Mouse (Mus musculus) liver, embryonic 16.5 days (tissue): ENCODE data around the gene Rxra. TPM values are rescaled to one million over a fixed set of nuclear protein-coding genes. Genes with fewer than 3 reads are reported as not detected.

Source experiments
- ATAC-seq: fragments of 200-750 bp; cut with Nextera tagmentation; 2 replicates; pipeline ENCODE4 v1.8.0; 2017; ENCODE audit warnings: low read depth, mild to moderate bottlenecking, moderate number of reproducible peaks, moderate library complexity
- H3K27ac ChIP-seq: fragments of 300-500 bp; sonication (generic); 2 replicates; pipeline ENCODE4 v1.5.1; 2014; ENCODE audit warnings: mild to moderate bottlenecking, low read length
- H3K27me3 ChIP-seq: fragments of 300-500 bp; sonication (generic); 2 replicates; pipeline ENCODE4 v1.6.1; 2014; ENCODE audit warnings: low read depth, low read length, mixed read lengths; ENCODE audit not compliant: control insufficient read depth, insufficient read depth
- H3K36me3 ChIP-seq: fragments of 300-500 bp; sonication (generic); 2 replicates; pipeline ENCODE4 v1.6.1; 2014; ENCODE audit warnings: mild to moderate bottlenecking; ENCODE audit not compliant: control insufficient read depth, insufficient read depth
- H3K4me1 ChIP-seq: fragments of 300-500 bp; sonication (generic); 2 replicates; pipeline ENCODE4 v1.6.1; 2014; ENCODE audit warnings: low read depth, low read length, mixed read lengths; ENCODE audit not compliant: control insufficient read depth
- H3K4me2 ChIP-seq: fragments of 300-500 bp; sonication (generic); 2 replicates; pipeline ENCODE4 v1.6.1; 2014; ENCODE audit warnings: low read depth, low read length, mixed read lengths
- H3K4me3 ChIP-seq: fragments of 300-500 bp; sonication (generic); 2 replicates; pipeline ENCODE4 v1.5.1; 2014; ENCODE audit warnings: low read depth, mild to moderate bottlenecking, low read length
- H3K9ac ChIP-seq: fragments of 300-500 bp; sonication (generic); 2 replicates; pipeline ENCODE4 v1.6.1; 2014; ENCODE audit warnings: low read depth, low read length
- H3K9me3 ChIP-seq: fragments of 300-500 bp; sonication (generic); replicated peaks from 2 replicates; pipeline ENCODE4 v1.6.1; 2016; ENCODE audit warnings: low read length; ENCODE audit not compliant: control insufficient read depth
- WGBS: fragments of 180-500 bp; shearing (Covaris S2); extraction: QIAGEN DNeasy Blood & Tissue Kit; methylation state at CpG from one replicate; pipeline ENCODE4 v1.1.7; 2014; ENCODE audit not compliant: insufficient replicate concordance; 5-methylcytosine and 5-hydroxymethylcytosine counted together
- polyA plus RNA-seq: library from polyadenylated mRNA; unstranded; fragments of >200 nt; fragmentation: Nextera tagmentation; extraction: Ambion mirVana; gene quantifications from 2 replicates; pipeline ENCODE4 v1.2.1, GENCODE M21; 2015

Rxra gene
- polyA plus RNA-seq, 1 experiment from 2014 or later: 5.5 TPM

- no peak overlapping the region for H3K27ac ChIP-seq
- 35% methylated on average over 2 of the region's 2 CpGs for WGBS
- no peak overlapping the region for H3K4me3 ChIP-seq
- H3K4me1 ChIP-seq: peaks cover 25% of the 10 kb centered on the region
- no peaks in the 10 kb centered on the region for H3K36me3 ChIP-seq
- H3K27me3 ChIP-seq: no peaks in the 10 kb centered on the region
- H3K9me3 ChIP-seq: no peaks in the 10 kb centered on the region
- H3K9ac ChIP-seq: no peak overlapping the region
- no peak overlapping the region for H3K4me2 ChIP-seq
- ATAC-seq: no peak
These were observed 56.8 kb downstream of the Rxra start for GRCm38 (mm10) chr2:27733021-27733420.

- Histone ChIP-seq H3K4me1 (peaks cover 25% of the 10 kb centered on the region), H3K27me3 (no peaks in the 10 kb centered on the region), H3K9me3 (no peaks in the 10 kb centered on the region), H3K4me2 (no peak overlapping the region), H3K27ac (no peak overlapping the region), H3K36me3 (no peaks in the 10 kb centered on the region), H3K4me3 (no peak overlapping the region), H3K9ac (no peak overlapping the region)
- WGBS: 17% methylated on average over 1 of the region's 1 CpGs
- no peak for ATAC-seq
These were observed 58.1 kb downstream of the Rxra start for GRCm38 (mm10) chr2:27734328-27734727.

- Histone ChIP-seq H3K4me3 (no peak overlapping the region), H3K9ac (no peak overlapping the region), H3K4me2 (no peak overlapping the region), H3K36me3 (no peaks in the 10 kb centered on the region), H3K27ac (no peak overlapping the region), H3K27me3 (no peaks in the 10 kb centered on the region), H3K9me3 (no peaks in the 10 kb centered on the region), H3K4me1 (peaks cover 25% of the 10 kb centered on the region)
- ATAC-seq: no peak
- 68% methylated on average over 2 of the region's 2 CpGs for WGBS
These were observed 58.6 kb downstream of the Rxra start for GRCm38 (mm10) chr2:27734800-27735199.

GRCm38 (mm10) chr2:27736802-27737201 lies 60.6 kb downstream of the Rxra start:
- Histone ChIP-seq H3K9ac (no peak overlapping the region), H3K27me3 (no peaks in the 10 kb centered on the region), H3K9me3 (no peaks in the 10 kb centered on the region), H3K4me1 (peaks cover 35% of the 10 kb centered on the region), H3K27ac (no peak overlapping the region), H3K4me2 (no peak overlapping the region), H3K4me3 (no peak overlapping the region), H3K36me3 (no peaks in the 10 kb centered on the region)
- ATAC-seq: no peak
- 64% methylated on average over 5 of the region's 5 CpGs for WGBS

GRCm38 (mm10) chr2:27738396-27738795 lies 62.2 kb downstream of the Rxra start:
- peaks cover 29% of the 10 kb centered on the region for H3K4me1 ChIP-seq
- H3K27me3 ChIP-seq: no peaks in the 10 kb centered on the region
- no peak overlapping the region for H3K4me3 ChIP-seq
- H3K36me3 ChIP-seq: no peaks in the 10 kb centered on the region
- H3K27ac ChIP-seq: no peak overlapping the region
- H3K9me3 ChIP-seq: no peaks in the 10 kb centered on the region
- no peak overlapping the region for H3K9ac ChIP-seq
- ATAC-seq: no peak
- H3K4me2 ChIP-seq: no peak overlapping the region
- 63% methylated on average over 3 of the region's 3 CpGs for WGBS

GRCm38 (mm10) chr2:27740091-27740608 lies 63.9 kb downstream of the Rxra start:
- Histone ChIP-seq H3K27ac (no peak overlapping the region), H3K4me1 (peaks cover 30% of the 10 kb centered on the region), H3K4me3 (no peak overlapping the region), H3K36me3 (no peaks in the 10 kb centered on the region), H3K9me3 (no peaks in the 10 kb centered on the region), H3K4me2 (peak overlapping the region; percentile 31), H3K27me3 (no peaks in the 10 kb centered on the region), H3K9ac (no peak overlapping the region; the same call in 1 of the 2 replicates)
- WGBS: 2% methylated on average over 16 of the region's 16 CpGs
- ATAC-seq: peak; percentile 88

- 61% methylated on average over 1 of the region's 1 CpGs for WGBS
- H3K9ac ChIP-seq: no peak overlapping the region
- ATAC-seq: no peak
- H3K9me3 ChIP-seq: no peaks in the 10 kb centered on the region
- no peaks in the 10 kb centered on the region for H3K27me3 ChIP-seq
- H3K4me3 ChIP-seq: no peak overlapping the region
- H3K4me1 ChIP-seq: peaks cover 37% of the 10 kb centered on the region
- H3K4me2 ChIP-seq: no peak overlapping the region
- H3K36me3 ChIP-seq: no peaks in the 10 kb centered on the region
- H3K27ac ChIP-seq: no peak overlapping the region
These were observed 66.9 kb downstream of the Rxra start for GRCm38 (mm10) chr2:27743177-27743576.

- ATAC-seq: no peak
- no peaks in the 10 kb centered on the region for H3K27me3 ChIP-seq
- no peak overlapping the region for H3K4me3 ChIP-seq
- no peaks in the 10 kb centered on the region; the same call in 1 of the 2 replicates for H3K36me3 ChIP-seq
- no peak overlapping the region; the same call in 1 of the 2 replicates for H3K27ac ChIP-seq
- H3K4me1 ChIP-seq: peaks cover 36% of the 10 kb centered on the region
- H3K9ac ChIP-seq: no peak overlapping the region
- H3K9me3 ChIP-seq: no peaks in the 10 kb centered on the region
- WGBS: 64% methylated on average over 7 of the region's 7 CpGs
- H3K4me2 ChIP-seq: no peak overlapping the region
These were observed 67.8 kb downstream of the Rxra start for GRCm38 (mm10) chr2:27743863-27744611.

GRCm38 (mm10) chr2:27744612-27745351 lies 68.5 kb downstream of the Rxra start:
- H3K36me3 ChIP-seq: no peaks in the 10 kb centered on the region; the same call in 1 of the 2 replicates
- 19% methylated on average over 13 of the region's 13 CpGs for WGBS
- no peaks in the 10 kb centered on the region for H3K9me3 ChIP-seq
- H3K4me2 ChIP-seq: 0 out of 2 replicates have a peak overlapping the region, but pooled peaks have one; percentile 6
- no peak for ATAC-seq
- no peaks in the 10 kb centered on the region for H3K27me3 ChIP-seq
- H3K27ac ChIP-seq: peak overlapping the region; percentile 48
- H3K9ac ChIP-seq: no peak overlapping the region
- H3K4me3 ChIP-seq: no peak overlapping the region
- peaks cover 29% of the 10 kb centered on the region for H3K4me1 ChIP-seq
